Mouse (Mus musculus): ENCODE measurements around the gene Ctnna3. TPM values are rescaled to one million over a fixed set of nuclear protein-coding genes. Genes with fewer than 3 reads are reported as not detected.

Ctnna3 gene
- polyA plus RNA-seq, 1 experiment: 3.0 TPM

- DNase-seq: no peak
- no peak for TF ChIP-seq POLR2A (IDR thresholded peaks at IDR 0.05; ENCODE audit: borderline replicate concordance, insufficient read depth, low read length)
- no peak for TF ChIP-seq CTCF (IDR thresholded peaks at IDR 0.05; ENCODE audit: borderline replicate concordance, insufficient read depth, low read depth, low read length)
- WGBS: 34% methylated on average over 3 of the region's 3 CpGs
- Histone ChIP-seq H3K4me1 (ENCODE audit: control insufficient read depth, insufficient read depth, low read length) (no peaks in the 10 kb centered on the region), H3K4me3 (replicated peaks; ENCODE audit: insufficient read depth, low read depth, low read length) (no peak overlapping the region), H3K27me3 (ENCODE audit: control insufficient read depth, insufficient read depth, low read length) (no peaks in the 10 kb centered on the region), H3K27ac (ENCODE audit: insufficient read depth, low read length) (no peak overlapping the region)
These were observed 259.3 kb downstream of the Ctnna3 start for GRCm38 (mm10) chr10:63689233-63689632.

GRCm38 (mm10) chr10:63689651-63690050, 259.8 kb downstream of the Ctnna3 start:
- no peak for DNase-seq
- H3K27ac ChIP-seq (ENCODE audit: insufficient read depth, low read length): no peak overlapping the region
- WGBS: 46% methylated on average over 4 of the region's 4 CpGs
- no peaks in the 10 kb centered on the region for H3K4me1 ChIP-seq (ENCODE audit: control insufficient read depth, insufficient read depth, low read length)
- H3K27me3 ChIP-seq (ENCODE audit: control insufficient read depth, insufficient read depth, low read length): no peaks in the 10 kb centered on the region
- TF ChIP-seq CTCF (IDR thresholded peaks at IDR 0.05; ENCODE audit: borderline replicate concordance, insufficient read depth, low read depth, low read length): no peak
- no peak for TF ChIP-seq POLR2A (IDR thresholded peaks at IDR 0.05; ENCODE audit: borderline replicate concordance, insufficient read depth, low read length)
- no peak overlapping the region for H3K4me3 ChIP-seq (replicated peaks; ENCODE audit: insufficient read depth, low read depth, low read length)

- WGBS: 71% methylated on average over 3 of the region's 3 CpGs
These were observed 262.1 kb downstream of the Ctnna3 start for GRCm38 (mm10) chr10:63692039-63692438.

GRCm38 (mm10) chr10:63710211-63710610, 280.3 kb downstream of the Ctnna3 start:
- no peak overlapping the region for H3K4me3 ChIP-seq (replicated peaks; ENCODE audit: insufficient read depth, low read depth, low read length)
- no peak for TF ChIP-seq POLR2A (IDR thresholded peaks at IDR 0.05; ENCODE audit: borderline replicate concordance, insufficient read depth, low read length)
- WGBS: 60% methylated on average over 6 of the region's 6 CpGs
- H3K4me1 ChIP-seq (ENCODE audit: control insufficient read depth, insufficient read depth, low read length): no peaks in the 10 kb centered on the region
- no peaks in the 10 kb centered on the region for H3K27me3 ChIP-seq (ENCODE audit: control insufficient read depth, insufficient read depth, low read length)
- no peak overlapping the region for H3K27ac ChIP-seq (ENCODE audit: insufficient read depth, low read length)
- no peak for DNase-seq

More at GRCm38 (mm10) chr10:63692039-63692438, 262.1 kb downstream of the Ctnna3 start:
- no peaks in the 10 kb centered on the region for H3K4me1 ChIP-seq (ENCODE audit: control insufficient read depth, insufficient read depth, low read length)
- DNase-seq: peak; percentile 4 to 10
- no peak overlapping the region for H3K4me3 ChIP-seq (replicated peaks; ENCODE audit: insufficient read depth, low read depth, low read length)
- TF ChIP-seq POLR2A (IDR thresholded peaks at IDR 0.05; ENCODE audit: borderline replicate concordance, insufficient read depth, low read length) (no peak), CTCF (IDR thresholded peaks at IDR 0.05; ENCODE audit: borderline replicate concordance, insufficient read depth, low read depth, low read length) (peak; percentile 35; the same call in 1 of the 2 replicates)
- no peak overlapping the region for H3K27ac ChIP-seq (ENCODE audit: insufficient read depth, low read length)
- no peaks in the 10 kb centered on the region for H3K27me3 ChIP-seq (ENCODE audit: control insufficient read depth, insufficient read depth, low read length)

GRCm38 (mm10) chr10:63712530-63712929, 282.6 kb downstream of the Ctnna3 start:
- H3K4me1 ChIP-seq (ENCODE audit: control insufficient read depth, insufficient read depth, low read length): no peaks in the 10 kb centered on the region
- TF ChIP-seq POLR2A (IDR thresholded peaks at IDR 0.05; ENCODE audit: borderline replicate concordance, insufficient read depth, low read length): no peak
- TF ChIP-seq CTCF (IDR thresholded peaks at IDR 0.05; ENCODE audit: borderline replicate concordance, insufficient read depth, low read depth, low read length): no peak
- DNase-seq: no peak
- H3K27ac ChIP-seq (ENCODE audit: insufficient read depth, low read length): no peak overlapping the region
- 72% methylated on average over 8 of the region's 8 CpGs for WGBS
- H3K4me3 ChIP-seq (replicated peaks; ENCODE audit: insufficient read depth, low read depth, low read length): no peak overlapping the region
- H3K27me3 ChIP-seq (ENCODE audit: control insufficient read depth, insufficient read depth, low read length): no peaks in the 10 kb centered on the region

- 30% methylated on average over 4 of the region's 4 CpGs for WGBS
- peak in 1 of 2 experiments; percentile 5 for DNase-seq
- Histone ChIP-seq H3K4me3 (replicated peaks; ENCODE audit: insufficient read depth, low read depth, low read length) (no peak overlapping the region), H3K27me3 (ENCODE audit: control insufficient read depth, insufficient read depth, low read length) (no peaks in the 10 kb centered on the region), H3K27ac (ENCODE audit: insufficient read depth, low read length) (no peak overlapping the region), H3K4me1 (ENCODE audit: control insufficient read depth, insufficient read depth, low read length) (no peaks in the 10 kb centered on the region)
- TF ChIP-seq POLR2A (IDR thresholded peaks at IDR 0.05; ENCODE audit: borderline replicate concordance, insufficient read depth, low read length) (no peak), CTCF (IDR thresholded peaks at IDR 0.05; ENCODE audit: borderline replicate concordance, insufficient read depth, low read depth, low read length) (no peak)
These were observed 284.3 kb downstream of the Ctnna3 start for GRCm38 (mm10) chr10:63714151-63714550.

GRCm38 (mm10) chr10:63768871-63769270, 339.0 kb downstream of the Ctnna3 start:
- peak; percentile 63 to 81 for DNase-seq
- TF ChIP-seq POLR2A (IDR thresholded peaks at IDR 0.05; ENCODE audit: borderline replicate concordance, insufficient read depth, low read length) (no peak), CTCF (IDR thresholded peaks at IDR 0.05; ENCODE audit: borderline replicate concordance, insufficient read depth, low read depth, low read length) (no peak)
- Histone ChIP-seq H3K27ac (ENCODE audit: insufficient read depth, low read length) (no peak overlapping the region), H3K4me3 (replicated peaks; ENCODE audit: insufficient read depth, low read depth, low read length) (no peak overlapping the region), H3K4me1 (ENCODE audit: control insufficient read depth, insufficient read depth, low read length) (no peaks in the 10 kb centered on the region), H3K27me3 (ENCODE audit: control insufficient read depth, insufficient read depth, low read length) (no peaks in the 10 kb centered on the region)
- WGBS: 82% methylated on average over 10 of the region's 10 CpGs

GRCm38 (mm10) chr10:63771656-63772055, 341.8 kb downstream of the Ctnna3 start:
- H3K27me3 ChIP-seq (ENCODE audit: control insufficient read depth, insufficient read depth, low read length): no peaks in the 10 kb centered on the region
- TF ChIP-seq POLR2A (IDR thresholded peaks at IDR 0.05; ENCODE audit: borderline replicate concordance, insufficient read depth, low read length) (no peak), CTCF (IDR thresholded peaks at IDR 0.05; ENCODE audit: borderline replicate concordance, insufficient read depth, low read depth, low read length) (no peak)
- H3K27ac ChIP-seq (ENCODE audit: insufficient read depth, low read length): no peak overlapping the region
- 49% methylated on average over 7 of the region's 7 CpGs for WGBS
- no peak overlapping the region for H3K4me3 ChIP-seq (replicated peaks; ENCODE audit: insufficient read depth, low read depth, low read length)
- no peak for DNase-seq
- no peaks in the 10 kb centered on the region for H3K4me1 ChIP-seq (ENCODE audit: control insufficient read depth, insufficient read depth, low read length)
